Mouse (Mus musculus) gastrocnemius, adult 2 months (tissue): ENCODE data around the gene Galnt18. TPM values are rescaled to one million over a fixed set of nuclear protein-coding genes. Genes with fewer than 3 reads are reported as not detected.
A peak's percentile ranks its signal among the peaks of the same experiment; 100 is the strongest.

ENCODE experiments used
- DNase-seq: peaks from one replicate; pipeline ENCODE4 v3.0.0; 2022
- H3K27ac ChIP-seq: fragments of 200-600 bp; 2 replicates; pipeline ENCODE4 v1.8.1; 2022; ENCODE audit warnings: mild to moderate bottlenecking
- H3K4me3 ChIP-seq: fragments of 200-600 bp; 2 replicates; pipeline ENCODE4 v1.8.1; 2022; ENCODE audit warnings: mild to moderate bottlenecking, moderate library complexity
- CTCF ChIP-seq: fragments of 200-600 bp; IDR thresholded peaks from 2 replicates; pipeline ENCODE4 v1.8.1; 2022; ENCODE audit warnings: antibody characterized with exemption, mild to moderate bottlenecking, moderate library complexity
- intact Hi-C: fragments of 180-260 bp; cut with DNase I; formaldehyde crosslinking; loops from one replicate; pipeline ENCODE4 v1.15.1; 2025
- total RNA-seq, 2 experiments: library from RNA; stranded (reverse); gene quantifications; 2 replicates each; pipeline ENCODE4 v1.2.3; 2021

Gene Galnt18
- total RNA-seq, 2 experiments from 2014 or later, result 3.1 to 4.4 TPM

GRCm38 (mm10) chr7:111699446-111699845, 80.3 kb downstream of the Galnt18 start:
- no peak for TF ChIP-seq CTCF
- intact Hi-C loops, result loop anchor here (5.0 kb wide), 1 partner anchor 58 kb away; no protein-coding TSS in a partner anchor
- Histone ChIP-seq H3K4me3 (no peak overlapping the region), H3K27ac (no peak overlapping the region)
- DNase-seq, result no peak

DNA sequence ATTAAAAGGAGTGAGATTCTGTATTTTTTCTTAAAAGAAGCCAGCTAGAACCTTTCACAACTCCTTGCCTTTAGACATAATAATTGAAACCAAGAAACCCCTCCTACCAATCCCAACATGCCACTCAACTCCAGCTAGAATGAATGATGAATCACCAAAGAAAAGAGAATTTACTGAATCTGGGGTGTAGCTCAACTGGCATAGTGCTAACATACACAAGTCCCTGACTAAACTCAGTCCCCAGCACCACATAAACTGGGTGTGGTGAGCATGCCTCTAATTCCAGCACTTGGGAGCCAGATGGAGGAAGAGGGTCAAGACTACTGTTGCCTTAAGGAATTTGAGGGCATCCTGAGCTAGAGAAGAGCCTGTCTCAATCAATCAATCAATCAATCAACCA, 83.6 kb downstream of the Galnt18 start:
- no peak overlapping the region for H3K27ac ChIP-seq
- no peak for DNase-seq
- no peak overlapping the region for H3K4me3 ChIP-seq
- TF ChIP-seq CTCF, result no peak
- intact Hi-C loops, result loop anchor here (5.0 kb wide), 1 partner anchor 61 kb away; no protein-coding TSS in a partner anchor

DNA sequence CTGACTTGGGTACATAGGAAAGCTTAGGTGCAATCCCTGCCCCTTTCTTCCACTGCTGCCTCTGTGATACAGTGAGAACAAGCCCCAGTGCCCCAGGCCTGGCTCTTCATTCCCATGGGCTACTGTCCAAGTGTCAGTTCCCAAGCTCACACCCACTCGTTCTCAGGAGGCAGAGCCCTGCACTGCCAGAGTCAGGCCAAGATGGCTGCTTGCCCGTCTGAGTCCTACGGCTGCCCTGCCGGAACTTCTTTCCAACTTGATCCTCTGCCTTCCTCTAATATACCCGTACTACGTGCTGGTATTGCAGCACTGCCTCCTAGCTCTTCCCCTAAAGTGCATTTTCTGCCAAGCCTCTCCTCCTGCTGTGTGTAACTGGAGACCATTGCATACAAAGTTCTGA, 85.5 kb downstream of the Galnt18 start:
- peak overlapping the region; percentile 74 for H3K27ac ChIP-seq
- peak; percentile 92 for DNase-seq

GRCm38 (mm10) chr7:111692641-111693261, 87.0 kb downstream of the Galnt18 start:
- intact Hi-C loops, result no loop called here
- DNase-seq, result peak; percentile 74
- peak overlapping the region; percentile 90 for H3K27ac ChIP-seq
- H3K4me3 ChIP-seq, result peak overlapping the region; percentile 52
- TF ChIP-seq CTCF, result no peak

More for the DNA sequence above, 85.5 kb downstream of the Galnt18 start:
- H3K4me3 ChIP-seq, result no peak overlapping the region
- intact Hi-C loops, result no loop called here
- no peak for TF ChIP-seq CTCF

GRCm38 (mm10) chr7:111680108-111680507, 99.7 kb downstream of the Galnt18 start:
- intact Hi-C loops, result no loop called here
- H3K4me3 ChIP-seq, result no peak overlapping the region
- no peak for DNase-seq
- no peak overlapping the region for H3K27ac ChIP-seq
- peak; percentile 30; the same call in 1 of the 2 replicates for TF ChIP-seq CTCF

GRCm38 (mm10) chr7:111676483-111676882, 103.3 kb downstream of the Galnt18 start:
- H3K4me3 ChIP-seq, result no peak overlapping the region
- DNase-seq, result no peak
- no peak overlapping the region for H3K27ac ChIP-seq
- TF ChIP-seq CTCF, result no peak
- intact Hi-C loops, result no loop called here

GRCm38 (mm10) chr7:111672467-111672866, 107.3 kb downstream of the Galnt18 start:
- Histone ChIP-seq H3K4me3 (no peak overlapping the region), H3K27ac (no peak overlapping the region)
- no peak for DNase-seq
- intact Hi-C loops, result no loop called here
- TF ChIP-seq CTCF, result no peak

GRCm38 (mm10) chr7:111663139-111664073, 116.4 kb downstream of the Galnt18 start:
- DNase-seq, result peak; percentile 70
- peak overlapping the region; percentile 76 for H3K27ac ChIP-seq

GRCm38 (mm10) chr7:111658579-111658978, 121.2 kb downstream of the Galnt18 start:
- no peak for TF ChIP-seq CTCF
- no peak overlapping the region for H3K4me3 ChIP-seq
- intact Hi-C loops, result no loop called here

More at GRCm38 (mm10) chr7:111663139-111664073, 116.4 kb downstream of the Galnt18 start:
- no peak overlapping the region for H3K4me3 ChIP-seq
- intact Hi-C loops, result no loop called here
- TF ChIP-seq CTCF, result no peak

DNA sequence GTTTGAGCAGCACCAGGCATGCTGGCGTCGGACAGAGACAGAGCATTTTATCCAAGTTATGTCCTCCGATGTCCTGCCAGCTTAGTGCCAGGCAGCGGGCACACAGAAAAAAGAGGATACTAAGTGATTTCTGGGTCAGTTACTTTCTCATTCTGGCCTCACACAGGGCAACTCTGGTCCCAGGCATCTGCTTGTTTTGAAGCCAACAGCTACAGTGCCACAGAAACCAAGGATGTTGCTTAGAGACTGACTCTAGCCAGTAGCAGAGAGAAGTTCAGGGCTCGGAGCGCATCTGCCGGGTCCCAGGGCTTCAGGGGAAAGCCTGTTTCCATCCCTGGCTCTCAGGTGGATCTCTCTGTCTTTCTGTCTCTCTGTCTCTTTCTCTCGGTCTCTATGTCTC, 124.8 kb downstream of the Galnt18 start:
- no peak for TF ChIP-seq CTCF
- Histone ChIP-seq H3K4me3 (no peak overlapping the region), H3K27ac (no peak overlapping the region)
- no peak for DNase-seq
- intact Hi-C loops, result no loop called here

More at GRCm38 (mm10) chr7:111658579-111658978, 121.2 kb downstream of the Galnt18 start:
- no peak for DNase-seq
- peak overlapping the region; percentile 57; the same call in 1 of the 2 replicates for H3K27ac ChIP-seq

GRCm38 (mm10) chr7:111654526-111654925, 125.3 kb downstream of the Galnt18 start:
- TF ChIP-seq CTCF, result no peak
- Histone ChIP-seq H3K4me3 (no peak overlapping the region), H3K27ac (no peak overlapping the region)
- DNase-seq, result no peak
- intact Hi-C loops, result no loop called here

DNA sequence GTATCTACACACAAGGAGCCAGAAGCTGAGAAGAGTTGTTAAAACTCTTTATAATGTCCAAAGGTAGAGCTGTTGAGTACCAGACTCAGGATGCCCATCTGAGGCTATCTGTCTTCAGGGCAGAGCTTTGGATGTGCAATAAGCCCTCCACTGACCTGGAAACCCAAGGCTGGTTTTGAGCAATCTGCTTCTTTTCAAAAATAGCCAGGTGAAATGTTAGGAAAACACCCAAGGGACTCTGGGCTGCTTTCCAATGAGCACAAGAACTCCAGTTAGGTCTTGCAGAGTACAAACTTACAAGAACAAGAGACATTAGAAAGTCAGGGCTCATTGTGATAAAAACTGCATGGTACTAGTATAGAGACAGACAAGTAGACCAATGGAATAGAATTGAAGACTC, 135.4 kb downstream of the Galnt18 start:
- intact Hi-C loops, result no loop called here
- TF ChIP-seq CTCF, result no peak
- DNase-seq, result no peak
- H3K27ac ChIP-seq, result no peak overlapping the region
- no peak overlapping the region for H3K4me3 ChIP-seq

- intact Hi-C loops, result no loop called here
- Histone ChIP-seq H3K4me3 (no peak overlapping the region), H3K27ac (no peak overlapping the region)
- no peak for DNase-seq
- no peak for TF ChIP-seq CTCF
Observed at GRCm38 (mm10) chr7:111638899-111639298, 140.9 kb downstream of the Galnt18 start.
